In genomic region chr16:49790575-49791465, GRCm38 (mm10) we compare ENCODE assay signal across 12 mouse cellular contexts. TPM values are rescaled to one million over a fixed set of nuclear protein-coding genes. Genes with fewer than 3 reads are reported as not detected.
DNase-seq lines count a peak whose midpoint lies in the region; ATAC-seq and TF ChIP-seq lines count a peak whose summit lies in the region.
"Had no signal": no experiment of that assay in that cellular context is flagged by ENCODE, and none has a peak within 500 bp of the region (broad histone marks: within the 10 kb centered on the region; RNA-seq: fewer than 3 reads in every experiment).

No protein-coding gene starts in this region.

- no peaks in the 10 kb centered on the region for H3K27me3 ChIP-seq in heart, embryonic 11.5 days (ENCODE audit: control insufficient read depth, insufficient read depth, low read length)
- no peaks in the 10 kb centered on the region for H3K27me3 ChIP-seq in CH12.LX (replicated peaks)
- H3K27me3 ChIP-seq in lung, postnatal 0 days (replicated peaks; ENCODE audit: insufficient read depth, low read length) = no peaks in the 10 kb centered on the region
- no peaks in the 10 kb centered on the region for H3K27me3 ChIP-seq in hindbrain, embryonic 11.5 days (ENCODE audit: control insufficient read depth, insufficient read depth, low read length)

- no peaks in the 10 kb centered on the region for H3K79me2 ChIP-seq in CH12.LX (replicated peaks; ENCODE audit: control insufficient read depth, extremely low read depth, insufficient read depth, poor library complexity, severe bottlenecking)

- 89% methylated on average over 9 of the region's 9 CpGs for WGBS in heart, embryonic 11.5 days (ENCODE audit: insufficient replicate concordance)
- WGBS in lung, postnatal 0 days = 82% methylated on average over 9 of the region's 9 CpGs
- WGBS in hindbrain, embryonic 11.5 days = 81% methylated on average over 9 of the region's 9 CpGs

- no peak for TF ChIP-seq POLR2A in CH12.LX (IDR thresholded peaks at IDR 0.05; ENCODE audit: low read depth, low read length)

- in situ Hi-C loops in CH12.LX (cut with MboI; ENCODE audit: low pct_ligation_motif_present, low pct_unique_long_range_greater_than_20kb, low sequenced_read_pairs) = no loop called here

- TF ChIP-seq RAD21 in CH12.LX (IDR thresholded peaks at IDR 0.05; ENCODE audit: low read depth, low read length) = no peak

- H3K9ac ChIP-seq in heart, embryonic 11.5 days (ENCODE audit: low read depth, low read length) = no peak overlapping the region
- peak overlapping the region; percentile 29; the same call in 1 of the 2 replicates for H3K9ac ChIP-seq in CH12.LX (ENCODE audit: insufficient read depth, low read depth)
- H3K9ac ChIP-seq in lung, postnatal 0 days (replicated peaks; ENCODE audit: low read depth) = no peak overlapping the region
- no peak overlapping the region for H3K9ac ChIP-seq in hindbrain, embryonic 11.5 days (ENCODE audit: low read depth, low read length)

- no peak overlapping the region for H3K4me3 ChIP-seq in heart, embryonic 11.5 days (ENCODE audit: low read depth, low read length)
- H3K4me3 ChIP-seq in CH12.LX (replicated peaks in 1 of 3; ENCODE audit: low read depth in 2 of 3, low read length in 2 of 3, poor library complexity in 1 of 3) = no peak overlapping the region
- no peak overlapping the region for H3K4me3 ChIP-seq in lung, postnatal 0 days (ENCODE audit: low read depth, low read length)
- H3K4me3 ChIP-seq in gastrocnemius, adult 2 months = no peak overlapping the region
- H3K4me3 ChIP-seq in hindbrain, embryonic 11.5 days (ENCODE audit: low read depth, low read length) = no peak overlapping the region

- peak; percentile 59 for DNase-seq in heart, adult 11 months
- DNase-seq in CH12.LX (ENCODE audit: extremely low read depth) = no peak
- DNase-seq in lung, postnatal 0 days (ENCODE audit: low spot score) = no peak
- DNase-seq in gastrocnemius, adult 2 months = no peak
- no peak for DNase-seq in hindbrain, embryonic 11.5 days (ENCODE audit: low spot score)
- DNase-seq: cerebellum, adult 9-11 months; kidney, postnatal 10 days had no signal

- H3K4me2 ChIP-seq in heart, embryonic 11.5 days = no peak overlapping the region
- H3K4me2 ChIP-seq in CH12.LX (ENCODE audit: insufficient read depth, low read depth, poor library complexity, severe bottlenecking) = peak overlapping the region; percentile 58
- no peak overlapping the region for H3K4me2 ChIP-seq in lung, postnatal 0 days (replicated peaks; ENCODE audit: low read depth, low read length)
- H3K4me2 ChIP-seq in hindbrain, embryonic 11.5 days (replicated peaks; ENCODE audit: low read depth, low read length) = no peak overlapping the region

- no peak overlapping the region for H3K27ac ChIP-seq in heart, embryonic 11.5 days (ENCODE audit: low read depth, low read length)
- no peak overlapping the region for H3K27ac ChIP-seq in CH12.LX (ENCODE audit: insufficient read depth, low read depth)
- H3K27ac ChIP-seq in lung, postnatal 0 days (ENCODE audit: low read length) = no peak overlapping the region
- no peak overlapping the region for H3K27ac ChIP-seq in gastrocnemius, adult 2 months
- H3K27ac ChIP-seq in hindbrain, embryonic 11.5 days (ENCODE audit: low read depth, low read length) = no peak overlapping the region
- H3K27ac ChIP-seq: stomach, postnatal 0 days had no signal

- no peak for TF ChIP-seq CTCF in CH12.LX (conservative IDR thresholded peaks at IDR 0.05 in 1 of 2, IDR thresholded peaks at IDR 0.05 in 1 of 2; ENCODE audit: low read depth in 2 of 2, low read length in 2 of 2)
- TF ChIP-seq CTCF in lung, postnatal 0 days (IDR thresholded peaks at IDR 0.05) = no peak
- TF ChIP-seq CTCF in gastrocnemius, adult 2 months (IDR thresholded peaks at IDR 0.05) = no peak

- no peaks in the 10 kb centered on the region; the same call in 1 of the 2 replicates for H3K4me1 ChIP-seq in heart, embryonic 11.5 days (ENCODE audit: control insufficient read depth, insufficient read depth, low read length)
- peaks cover 21 to 43% of the 10 kb centered on the region in 2 experiments for H3K4me1 ChIP-seq in CH12.LX (ENCODE audit: control insufficient read depth in 1 of 2, insufficient read depth in 2 of 2)
- no peaks in the 10 kb centered on the region for H3K4me1 ChIP-seq in lung, postnatal 0 days (ENCODE audit: insufficient read depth, low read depth, low read length)
- no peaks in the 10 kb centered on the region for H3K4me1 ChIP-seq in hindbrain, embryonic 11.5 days (replicated peaks; ENCODE audit: control insufficient read depth, insufficient read depth, low read length)

- no peaks in the 10 kb centered on the region for H3K36me3 ChIP-seq in heart, embryonic 11.5 days (ENCODE audit: control insufficient read depth, insufficient read depth, low read length)
- no peaks in the 10 kb centered on the region for H3K36me3 ChIP-seq in CH12.LX (replicated peaks in 1 of 2; ENCODE audit: control insufficient read depth in 1 of 2, insufficient read depth in 1 of 2, low read length in 1 of 2)
- no peaks in the 10 kb centered on the region for H3K36me3 ChIP-seq in lung, postnatal 0 days (ENCODE audit: insufficient read depth, low read length)
- no peaks in the 10 kb centered on the region for H3K36me3 ChIP-seq in hindbrain, embryonic 11.5 days (ENCODE audit: control insufficient read depth, insufficient read depth, low read length)
- H3K36me3 ChIP-seq: G1E had no signal

- H3K9me3 ChIP-seq in heart, embryonic 11.5 days (replicated peaks; ENCODE audit: control insufficient read depth, low read length) = no peaks in the 10 kb centered on the region
- H3K9me3 ChIP-seq in CH12.LX (replicated peaks; ENCODE audit: low read length) = no peaks in the 10 kb centered on the region
- H3K9me3 ChIP-seq in lung, postnatal 0 days (ENCODE audit: low read length) = no peaks in the 10 kb centered on the region
- no peaks in the 10 kb centered on the region for H3K9me3 ChIP-seq in hindbrain, embryonic 11.5 days (ENCODE audit: control insufficient read depth, low read length)
- H3K9me3 ChIP-seq: G1E had no signal

- TF ChIP-seq EP300 in CH12.LX (IDR thresholded peaks at IDR 0.05; ENCODE audit: low read length) = peak; percentile 4; the same call in 1 of the 2 replicates
- no peak for TF ChIP-seq EP300 in lung, postnatal 0 days (IDR thresholded peaks at IDR 0.05)

- ATAC-seq in heart, embryonic 11.5 days (replicated peaks; ENCODE audit: insufficient number of reproducible peaks, low FRiP score, low TSS enrichment) = no peak
- peak; percentile 65 for ATAC-seq in inflammation-experienced regulatory T-cells, adult 6 months
- ATAC-seq in megakaryocyte-erythroid progenitor cell, adult 5-6 weeks (replicated peaks; ENCODE audit: low FRiP score, low TSS enrichment, poor library complexity, severe bottlenecking) = peak; percentile 38
- ATAC-seq in lung, postnatal 0 days = no peak
- ATAC-seq in hindbrain, embryonic 11.5 days (ENCODE audit: low FRiP score) = no peak

- intact Hi-C loops in gastrocnemius, adult 2 months (cut with DNase I) = no loop called here

- dilution Hi-C loops in CH12.LX (cut with MboI; ENCODE audit: extremely low pct_ligation_motif_present, extremely low pct_unique_long_range_greater_than_20kb, low sequenced_read_pairs) = no loop called here

TF ChIP-seq in CH12.LX, 34 proteins besides CTCF, POLR2A, EP300 and RAD21:
- TF ChIP-seq ZNF384 (IDR thresholded peaks at IDR 0.05; ENCODE audit: low read depth, low read length) (peak; percentile 42; the same call in 1 of the 2 replicates), TCF12 (IDR thresholded peaks at IDR 0.05; ENCODE audit: low read depth, low read length) (peak; percentile 5; the same call in 1 of the 2 replicates), ETS1 (conservative IDR thresholded peaks at IDR 0.05; ENCODE audit: low read depth, low read length) (no peak)

RNA-seq across cellular contexts. Expression of gene Cd47, which starts 9.5 kb away (rescaled TPM):
- polyA plus RNA-seq in heart, embryonic 11.5 days (2014; fragmentation: Nextera tagmentation; extraction: Ambion mirVana) = 55.3 and 58.5 TPM in 2 replicates
- total RNA-seq in CH12.LX (2012; rRNA removed) (111 and 142 TPM in 2 replicates), CH12.LX (2014; rRNA removed) (277 and 278 TPM in 2 replicates)
- 102 and 109 TPM in 2 replicates for polyA plus RNA-seq in CH12.LX (2012; ENCODE audit: insufficient read length, low read depth)
- 100 to 1,000 TPM; 201 to 329 (median 236) TPM for polyA plus RNA-seq in inflammation-experienced regulatory T-cells, adult 6 months (2017; shearing (Covaris generic))
- total RNA-seq in megakaryocyte-erythroid progenitor cell, adult 5-6 weeks (2014; fragmentation: Nextera tagmentation) = 237 and 252 TPM in 2 replicates
- total RNA-seq in megakaryocyte-erythroid progenitor cell, adult 5-6 weeks (2017) = 166 and 180 TPM in 2 replicates
- polyA plus RNA-seq in lung, postnatal 0 days (2015; fragmentation: Nextera tagmentation; extraction: Ambion mirVana) = 219 and 245 TPM in 2 replicates
- total RNA-seq in gastrocnemius, adult 2 months (2021) = 10 to 100 TPM; 24.0 to 29.3 TPM
- polyA plus RNA-seq in hindbrain, embryonic 11.5 days (2014; fragmentation: Nextera tagmentation; extraction: Ambion mirVana) = 76.5 and 83.4 TPM in 2 replicates

Comparison
In these comparisons a context has a peak if more than half of its experiments do, and no peak if none do; other contexts are left out.
1. ATAC-seq: peak in inflammation-experienced regulatory T-cells, adult 6 months (single experiment) and megakaryocyte-erythroid progenitor cell, adult 5-6 weeks (single experiment); none in heart, embryonic 11.5 days (single experiment), lung, postnatal 0 days (single experiment) and hindbrain, embryonic 11.5 days (single experiment).